Mouse (Mus musculus): ENCODE data around the gene Cmtm6. TPM values are rescaled to one million over a fixed set of nuclear protein-coding genes. Genes with fewer than 3 reads are reported as not detected.

The Cmtm6 gene
- 14.6 and 15.2 TPM in 2 replicates for polyA plus RNA-seq (2012; rRNA removed)

DNA sequence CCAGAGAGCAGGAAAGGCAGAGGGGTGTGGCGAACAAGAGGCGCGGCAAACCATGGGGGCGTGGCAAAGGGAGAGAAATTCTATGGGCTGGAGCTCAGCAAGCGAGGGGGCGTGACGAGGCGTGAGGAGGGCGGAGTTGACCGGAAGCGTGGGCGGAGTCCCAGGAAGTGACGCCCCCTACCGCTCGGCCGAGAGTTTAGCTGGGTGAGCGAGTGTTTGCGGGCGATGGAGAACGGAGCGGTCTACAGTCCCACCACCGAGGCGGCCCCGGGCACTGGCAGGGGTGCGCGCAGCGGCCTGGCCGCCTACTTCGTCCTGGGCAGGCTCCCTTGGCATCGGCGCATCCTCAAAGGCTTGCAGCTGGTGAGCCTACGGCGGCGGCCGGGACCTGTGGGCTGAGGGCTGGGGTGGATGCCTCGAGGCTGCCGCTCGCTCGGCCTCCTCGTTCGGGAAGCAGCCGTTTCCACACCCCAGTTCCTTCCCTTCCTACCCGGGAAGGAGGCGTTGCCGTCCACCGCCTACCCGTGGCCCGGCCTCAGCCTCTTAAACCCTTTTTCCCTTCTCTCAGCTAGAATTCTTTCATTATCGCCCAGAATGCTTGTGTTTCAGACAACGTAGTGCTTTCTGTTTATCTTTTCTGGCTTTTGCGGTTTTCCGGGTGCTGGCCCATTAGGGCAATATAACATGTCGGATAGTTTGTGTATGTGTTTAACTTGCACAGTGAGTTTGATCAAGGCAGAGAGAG, at the start of gene Cmtm6:
Cmtm6 (plus strand) TSS at position 106 of the 745 bp plus-strand sequence.
- peak; percentile 92 to 94 for DNase-seq
- Histone ChIP-seq H3K4me1 (ENCODE audit: control insufficient read depth, insufficient read depth, low read length) (peaks cover 6% of the 10 kb centered on the region), H3K4me3 (replicated peaks; ENCODE audit: insufficient read depth, low read depth, low read length) (peak within 1 kb of the TSS; percentile 67), H3K27ac (ENCODE audit: insufficient read depth, low read length) (peak within 1 kb of the TSS; percentile 12), H3K27me3 (ENCODE audit: control insufficient read depth, insufficient read depth, low read length) (no peaks in the 10 kb centered on the region)
- WGBS, result under 1% methylated on average over 53 of the region's 53 CpGs
- peak; percentile 40; the same call in 1 of the 2 replicates for TF ChIP-seq CTCF (IDR thresholded peaks at IDR 0.05; ENCODE audit: borderline replicate concordance, insufficient read depth, low read depth, low read length)
- peak; percentile 76; the same call in 1 of the 2 replicates for TF ChIP-seq POLR2A (IDR thresholded peaks at IDR 0.05; ENCODE audit: borderline replicate concordance, insufficient read depth, low read length)

DNA sequence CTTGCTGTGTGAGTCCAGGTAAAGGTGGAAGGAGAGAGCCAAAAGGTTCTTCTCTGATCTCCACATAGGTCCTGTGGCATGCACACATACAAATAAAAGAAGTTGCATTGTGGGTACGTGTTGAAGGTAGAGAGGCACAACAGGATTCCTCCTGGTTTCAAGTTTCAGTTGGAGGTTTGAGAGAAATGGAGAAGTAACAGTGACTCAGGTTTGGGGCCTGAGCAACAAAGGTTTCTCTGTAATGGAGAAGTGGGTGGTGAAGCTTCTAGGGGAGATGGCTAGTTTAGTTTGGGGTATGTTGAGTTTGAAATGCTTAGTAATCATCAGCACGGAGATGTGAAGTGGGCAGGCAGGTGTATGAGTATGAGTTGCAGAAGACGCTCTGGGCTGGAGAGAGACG, 48.7 kb upstream of the Cmtm6 start:
- Histone ChIP-seq H3K4me3 (replicated peaks; ENCODE audit: insufficient read depth, low read depth, low read length) (no peak overlapping the region), H3K27ac (ENCODE audit: insufficient read depth, low read length) (no peak overlapping the region), H3K27me3 (ENCODE audit: control insufficient read depth, insufficient read depth, low read length) (no peaks in the 10 kb centered on the region), H3K4me1 (ENCODE audit: control insufficient read depth, insufficient read depth, low read length) (peaks cover 13% of the 10 kb centered on the region)
- TF ChIP-seq POLR2A (IDR thresholded peaks at IDR 0.05; ENCODE audit: borderline replicate concordance, insufficient read depth, low read length) (no peak), CTCF (IDR thresholded peaks at IDR 0.05; ENCODE audit: borderline replicate concordance, insufficient read depth, low read depth, low read length) (no peak)
- WGBS, result 87% methylated on average over 4 of the region's 4 CpGs
- DNase-seq, result no peak

DNA sequence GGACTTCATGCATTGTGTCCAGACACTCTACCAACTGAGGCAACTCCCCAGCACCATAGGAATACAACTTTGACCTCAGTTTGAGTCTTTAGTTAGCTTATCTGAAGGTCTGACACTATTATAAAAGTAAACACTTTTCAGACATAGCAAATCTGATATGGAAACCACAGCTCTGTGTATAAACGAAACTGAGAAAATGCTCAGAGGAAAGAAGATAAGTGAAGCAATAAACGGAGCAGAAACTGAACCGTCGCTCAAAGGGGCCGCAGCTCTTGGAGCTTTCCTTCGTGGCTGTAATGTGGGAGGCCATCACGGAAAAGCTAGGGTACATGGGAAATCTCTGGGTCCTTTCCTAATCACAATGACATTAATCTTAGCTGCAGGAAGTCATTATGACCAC, 44.7 kb upstream of the Cmtm6 start:
- H3K27ac ChIP-seq (ENCODE audit: insufficient read depth, low read length), result no peak overlapping the region
- H3K27me3 ChIP-seq (ENCODE audit: control insufficient read depth, insufficient read depth, low read length), result no peaks in the 10 kb centered on the region
- no peak overlapping the region for H3K4me3 ChIP-seq (replicated peaks; ENCODE audit: insufficient read depth, low read depth, low read length)
- no peak for DNase-seq
- 94% methylated on average over 7 of the region's 7 CpGs for WGBS
- H3K4me1 ChIP-seq (ENCODE audit: control insufficient read depth, insufficient read depth, low read length), result peaks cover 5% of the 10 kb centered on the region; the same call in 1 of the 2 replicates
- TF ChIP-seq CTCF (IDR thresholded peaks at IDR 0.05; ENCODE audit: borderline replicate concordance, insufficient read depth, low read depth, low read length), result no peak
- TF ChIP-seq POLR2A (IDR thresholded peaks at IDR 0.05; ENCODE audit: borderline replicate concordance, insufficient read depth, low read length), result no peak

DNA sequence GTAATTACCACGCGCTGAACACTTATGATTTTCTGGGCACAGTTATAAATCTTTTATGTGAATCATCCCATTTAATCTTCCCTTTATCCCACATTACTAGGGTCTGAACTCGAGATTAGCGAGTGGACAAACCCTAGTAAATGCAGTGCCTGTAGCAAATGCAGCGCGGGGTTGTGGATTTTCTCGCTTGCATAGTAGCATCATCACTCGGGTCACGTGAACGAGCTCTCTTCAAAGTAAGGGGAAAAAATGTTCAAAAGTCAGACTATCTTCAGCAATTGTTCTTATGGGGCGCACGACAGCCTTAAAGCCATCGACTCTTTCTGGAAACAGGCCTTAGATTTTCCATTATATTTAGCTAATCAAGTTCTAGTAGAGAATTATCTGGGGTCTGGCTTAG, 43.3 kb upstream of the Cmtm6 start:
- WGBS, result 58% methylated on average over 13 of the region's 13 CpGs
- TF ChIP-seq CTCF (IDR thresholded peaks at IDR 0.05; ENCODE audit: borderline replicate concordance, insufficient read depth, low read depth, low read length), result no peak
- TF ChIP-seq POLR2A (IDR thresholded peaks at IDR 0.05; ENCODE audit: borderline replicate concordance, insufficient read depth, low read length), result no peak
- Histone ChIP-seq H3K27ac (ENCODE audit: insufficient read depth, low read length) (no peak overlapping the region), H3K4me3 (replicated peaks; ENCODE audit: insufficient read depth, low read depth, low read length) (peak overlapping the region; percentile 83), H3K27me3 (ENCODE audit: control insufficient read depth, insufficient read depth, low read length) (no peaks in the 10 kb centered on the region), H3K4me1 (ENCODE audit: control insufficient read depth, insufficient read depth, low read length) (peaks cover 10% of the 10 kb centered on the region)
- DNase-seq, result no peak

DNA sequence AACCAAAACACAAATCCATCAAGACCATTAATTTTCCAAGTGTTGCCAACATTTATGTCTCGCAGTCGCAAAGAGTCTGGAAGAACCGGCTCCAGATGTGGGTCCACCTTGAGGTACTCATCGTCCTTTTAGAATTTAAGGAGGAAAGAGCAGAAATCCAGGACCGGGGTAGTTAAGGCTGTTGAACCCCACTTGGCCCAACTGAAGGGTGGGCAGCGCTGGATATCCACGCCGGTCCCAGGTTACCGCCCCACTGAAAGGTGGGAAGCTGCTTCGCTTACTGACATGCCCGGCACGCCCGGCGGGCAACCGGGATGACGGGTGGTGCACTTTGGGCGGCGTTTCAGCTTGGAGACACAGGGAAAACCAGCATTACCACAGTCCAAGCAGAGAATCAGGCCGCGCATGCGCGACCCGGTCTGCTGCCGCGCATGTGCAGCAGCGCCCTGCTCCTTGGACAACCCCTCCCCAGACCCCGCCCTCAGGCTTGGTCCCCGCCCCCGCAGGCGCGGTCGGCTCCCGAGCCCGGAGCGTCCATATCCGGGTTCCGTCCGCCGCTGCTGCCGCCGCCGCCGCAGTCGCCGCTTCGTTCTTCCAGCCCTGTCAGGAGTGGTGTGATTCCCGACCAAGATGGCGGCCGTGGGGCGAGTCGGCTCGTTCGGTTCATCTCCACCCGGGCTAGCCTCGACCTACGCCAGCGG, 42.5 kb upstream of the Cmtm6 start, which contains the start of gene Dync1li1:
Dync1li1 (plus strand) TSS at position 539 of the 701 bp plus-strand sequence.
- WGBS, result under 1% methylated on average over 57 of the region's 57 CpGs
- H3K27me3 ChIP-seq (ENCODE audit: control insufficient read depth, insufficient read depth, low read length), result no peaks in the 10 kb centered on the region
- TF ChIP-seq CTCF (IDR thresholded peaks at IDR 0.05; ENCODE audit: borderline replicate concordance, insufficient read depth, low read depth, low read length), result no peak
- peak; percentile 94; the same call in 1 of the 2 replicates for TF ChIP-seq POLR2A (IDR thresholded peaks at IDR 0.05; ENCODE audit: borderline replicate concordance, insufficient read depth, low read length)
- peak within 1 kb of the TSS; percentile 87 for H3K27ac ChIP-seq (ENCODE audit: insufficient read depth, low read length)
- peaks cover 10% of the 10 kb centered on the region for H3K4me1 ChIP-seq (ENCODE audit: control insufficient read depth, insufficient read depth, low read length)
- H3K4me3 ChIP-seq (replicated peaks; ENCODE audit: insufficient read depth, low read depth, low read length), result peak within 1 kb of the TSS; percentile 90
- peak; percentile 99 for DNase-seq

DNA sequence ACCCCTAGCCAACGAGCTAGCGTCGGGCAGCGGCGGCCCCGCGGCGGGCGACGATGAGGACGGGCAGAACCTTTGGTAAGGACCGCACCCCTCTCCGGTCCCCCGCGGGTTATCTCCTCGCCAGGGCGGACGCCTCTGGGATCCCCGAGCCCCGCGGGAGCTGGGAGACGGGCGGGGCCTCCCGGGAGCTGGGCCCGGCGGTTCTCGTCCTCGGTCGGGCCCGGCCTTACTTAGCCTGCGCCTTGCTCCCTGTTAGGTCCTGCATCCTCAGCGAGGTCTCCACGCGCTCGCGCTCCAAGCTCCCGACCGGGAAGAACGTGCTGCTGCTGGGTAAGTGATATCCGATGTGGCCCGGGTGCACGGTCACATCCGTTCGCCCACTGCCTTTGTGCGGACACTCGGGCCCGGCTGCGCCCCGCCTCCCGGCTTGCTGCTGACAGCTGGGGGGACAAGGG, 41.9 kb upstream of the Cmtm6 start:
- Histone ChIP-seq H3K27ac (ENCODE audit: insufficient read depth, low read length) (peak overlapping the region; percentile 85), H3K4me3 (replicated peaks; ENCODE audit: insufficient read depth, low read depth, low read length) (peak overlapping the region; percentile 90), H3K4me1 (ENCODE audit: control insufficient read depth, insufficient read depth, low read length) (peaks cover 10% of the 10 kb centered on the region), H3K27me3 (ENCODE audit: control insufficient read depth, insufficient read depth, low read length) (no peaks in the 10 kb centered on the region)
- TF ChIP-seq POLR2A (IDR thresholded peaks at IDR 0.05; ENCODE audit: borderline replicate concordance, insufficient read depth, low read length) (no peak), CTCF (IDR thresholded peaks at IDR 0.05; ENCODE audit: borderline replicate concordance, insufficient read depth, low read depth, low read length) (no peak)
- 0% methylated on average over 50 of the region's 50 CpGs for WGBS
- no peak for DNase-seq

DNA sequence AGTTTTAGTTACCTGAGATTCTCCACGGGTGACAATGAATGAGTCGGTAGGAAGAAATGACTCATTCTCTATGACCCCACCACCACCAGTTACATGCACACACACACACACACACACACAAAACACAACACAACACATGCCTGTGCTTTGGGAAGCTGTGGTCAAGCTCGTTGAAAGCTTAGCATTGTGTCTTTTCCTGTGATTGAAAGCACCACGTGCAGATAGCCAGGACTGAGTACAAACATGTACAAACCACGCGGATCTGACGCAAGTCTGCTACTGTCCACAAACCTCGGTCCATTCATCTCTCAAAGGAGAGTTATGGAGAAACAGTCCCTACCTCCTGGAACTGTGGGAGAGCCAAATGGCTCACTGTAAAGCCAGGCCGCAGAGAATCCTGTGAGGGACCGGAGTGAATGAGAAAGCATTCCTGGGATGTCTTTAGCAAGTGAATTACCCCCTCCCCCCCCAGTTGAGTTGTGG, 40.8 kb upstream of the Cmtm6 start:
- 2% methylated on average over 10 of the region's 10 CpGs for WGBS
- H3K4me1 ChIP-seq (ENCODE audit: control insufficient read depth, insufficient read depth, low read length), result peaks cover 10% of the 10 kb centered on the region
- TF ChIP-seq POLR2A (IDR thresholded peaks at IDR 0.05; ENCODE audit: borderline replicate concordance, insufficient read depth, low read length), result no peak
- no peak for TF ChIP-seq CTCF (IDR thresholded peaks at IDR 0.05; ENCODE audit: borderline replicate concordance, insufficient read depth, low read depth, low read length)
- peak overlapping the region; percentile 53 for H3K4me3 ChIP-seq (replicated peaks; ENCODE audit: insufficient read depth, low read depth, low read length)
- no peak for DNase-seq
- no peaks in the 10 kb centered on the region for H3K27me3 ChIP-seq (ENCODE audit: control insufficient read depth, insufficient read depth, low read length)
- no peak overlapping the region for H3K27ac ChIP-seq (ENCODE audit: insufficient read depth, low read length)

Measured in cerebellum, adult 2 months (tissue).